Mouse (Mus musculus): ENCODE data around the gene Efnb3. TPM values are rescaled to one million over a fixed set of nuclear protein-coding genes. Genes with fewer than 3 reads are reported as not detected.
A peak's percentile ranks its signal among the peaks of the same experiment; 100 is the strongest.
"Not testable (repeated sequence)": the region's sequence is repeated elsewhere in the genome, so short reads cannot be mapped to it uniquely, and the experiment has no call there.

Gene Efnb3
- total RNA-seq, 2 experiments from 2014 or later: 2.2 to 3.8 TPM

DNA sequence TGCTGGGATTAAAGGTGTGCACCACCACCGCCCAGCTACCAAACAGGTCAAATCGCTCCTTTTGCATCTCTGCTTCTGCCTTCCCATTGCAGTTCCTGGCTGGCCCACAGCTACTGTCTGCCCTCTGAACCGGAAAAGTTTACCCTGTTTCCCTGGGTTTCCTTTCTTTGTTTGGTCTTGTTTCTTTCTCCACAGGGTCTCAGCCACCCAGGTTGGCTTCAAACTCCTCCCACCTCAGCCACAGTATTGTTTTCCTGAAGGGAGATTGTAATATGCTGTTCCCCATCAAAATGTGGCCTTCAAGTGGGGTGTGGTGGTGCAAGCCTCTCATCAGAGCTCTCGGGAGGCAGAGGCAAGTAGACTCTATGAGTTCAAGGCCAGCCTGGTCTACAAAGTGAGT, 8.7 kb downstream of the Efnb3 start:
- no peak for DNase-seq

DNA sequence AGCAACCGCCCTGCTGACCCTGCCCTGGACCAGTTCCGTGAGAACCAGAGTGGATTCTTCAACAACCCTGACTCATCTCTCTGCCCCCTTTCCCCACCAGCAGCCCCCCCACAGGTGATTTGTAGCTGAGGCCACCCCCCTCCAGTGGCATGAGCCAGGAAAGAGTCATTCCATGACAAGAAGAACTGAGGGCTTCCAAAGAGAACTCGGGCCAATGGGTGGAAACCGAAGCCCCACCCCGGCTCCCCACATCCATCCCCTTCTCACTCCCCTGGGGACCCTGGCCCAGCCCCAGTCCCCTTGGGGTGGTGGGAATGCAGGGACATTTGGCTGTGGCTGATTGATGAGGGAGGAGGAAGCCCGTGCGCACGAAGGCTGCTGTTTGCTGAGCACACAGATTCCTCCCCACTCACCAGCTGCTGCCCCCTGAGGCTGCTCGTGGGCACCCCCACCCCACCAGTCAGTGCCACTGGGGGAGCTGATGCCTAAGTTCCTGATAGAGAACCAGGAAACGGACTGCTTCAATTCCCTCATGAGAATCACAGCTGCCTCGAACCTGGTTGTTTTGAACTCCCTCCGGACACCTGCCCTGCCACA, 10.8 kb downstream of the Efnb3 start, which contains the start of gene Dnah2:
Dnah2 (minus strand) TSS at position 51 of the 597 bp plus-strand sequence.
- DNase-seq: no peak

DNA sequence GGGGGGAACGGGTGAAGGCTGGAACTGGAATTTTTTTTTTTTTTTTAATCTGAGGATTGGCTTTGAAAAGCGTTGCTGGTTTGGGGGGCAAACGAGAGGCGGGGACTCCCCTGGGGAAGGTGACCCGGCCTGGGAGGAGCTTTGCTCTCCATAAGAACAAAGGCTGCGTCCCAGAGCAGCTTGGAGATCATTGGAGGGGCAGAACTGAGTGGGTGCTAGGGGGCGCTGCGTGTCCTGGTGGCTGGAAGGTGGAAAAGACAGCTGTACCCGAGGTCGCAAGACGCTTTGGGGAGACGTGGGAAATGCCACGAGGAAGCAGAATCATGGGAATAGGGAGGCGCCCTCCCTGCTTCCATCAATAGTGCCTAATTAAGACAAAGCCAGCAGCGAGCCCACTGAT, 12.9 kb downstream of the Efnb3 start:
- DNase-seq: peak; percentile 65

DNA sequence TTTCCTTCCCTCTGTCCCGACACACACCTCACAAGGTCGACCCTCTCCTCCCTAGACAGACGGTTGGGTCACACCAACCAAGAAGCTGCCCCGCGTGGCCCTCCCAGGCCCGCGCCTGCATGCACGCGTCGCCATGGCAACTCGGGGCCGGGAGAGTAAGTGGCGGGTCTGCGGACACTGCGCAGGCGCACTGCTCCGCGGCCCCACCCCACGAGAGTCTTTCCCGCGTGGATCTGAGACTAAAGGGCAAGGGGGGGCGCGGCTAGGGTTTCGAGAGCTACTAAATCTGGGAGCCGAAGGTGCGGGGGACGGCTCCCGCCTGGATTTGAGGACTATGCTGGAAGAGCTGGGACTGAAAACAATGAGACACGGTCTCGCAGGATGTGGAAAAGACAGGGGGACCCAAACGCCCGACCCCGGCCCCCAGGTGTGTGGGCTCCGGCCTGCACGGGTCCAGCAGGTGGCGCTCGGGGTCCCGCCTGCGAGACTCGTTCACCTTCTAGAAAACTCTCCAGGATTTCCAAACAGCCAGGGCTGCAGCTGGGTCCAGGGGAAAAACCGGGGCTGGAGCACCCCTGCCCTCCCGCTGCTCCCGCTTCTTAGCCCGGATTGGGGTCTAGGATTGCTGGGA, 13.5 kb downstream of the Efnb3 start:
- DNase-seq: peak; percentile 84

DNA sequence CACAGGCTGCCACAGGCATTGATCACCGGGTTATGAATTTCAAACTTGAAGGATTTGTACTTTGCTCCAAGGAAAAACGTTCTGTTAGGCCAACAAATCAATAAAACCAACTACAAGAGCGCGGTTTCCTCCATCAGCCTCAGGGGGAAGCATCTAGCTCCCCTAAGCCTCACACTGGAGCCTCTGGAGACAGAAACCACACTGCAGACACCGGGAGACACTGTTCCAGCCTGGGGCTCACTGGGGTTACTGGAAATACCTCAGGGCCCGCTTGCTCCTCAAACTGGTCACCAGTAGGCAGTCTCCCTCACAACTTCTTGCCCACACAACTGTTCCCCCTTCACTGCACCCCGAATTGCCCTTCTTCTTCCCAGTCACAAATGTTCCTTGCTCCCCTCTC, 14.0 kb downstream of the Efnb3 start:
- peak; percentile 12 for DNase-seq

DNA sequence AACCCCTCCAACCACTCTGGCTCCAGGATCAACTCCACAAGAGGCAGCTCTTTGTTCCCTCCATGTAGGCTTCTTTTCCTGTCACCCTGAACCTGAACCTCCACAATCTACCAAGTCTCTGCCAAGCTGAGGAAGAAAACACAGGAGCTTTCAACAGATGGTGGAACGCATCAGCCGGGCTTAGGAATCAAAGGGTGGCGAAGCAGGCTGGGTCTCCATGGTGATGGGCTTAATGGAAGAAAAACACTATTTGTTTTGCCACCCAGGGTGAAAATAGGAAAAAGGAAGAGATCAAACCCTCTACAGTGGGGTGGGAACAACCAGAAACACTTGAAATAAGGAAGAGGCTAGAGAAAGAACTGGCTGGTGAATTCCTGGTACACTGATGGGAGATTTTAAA, 16.4 kb downstream of the Efnb3 start:
- no peak for DNase-seq

DNA sequence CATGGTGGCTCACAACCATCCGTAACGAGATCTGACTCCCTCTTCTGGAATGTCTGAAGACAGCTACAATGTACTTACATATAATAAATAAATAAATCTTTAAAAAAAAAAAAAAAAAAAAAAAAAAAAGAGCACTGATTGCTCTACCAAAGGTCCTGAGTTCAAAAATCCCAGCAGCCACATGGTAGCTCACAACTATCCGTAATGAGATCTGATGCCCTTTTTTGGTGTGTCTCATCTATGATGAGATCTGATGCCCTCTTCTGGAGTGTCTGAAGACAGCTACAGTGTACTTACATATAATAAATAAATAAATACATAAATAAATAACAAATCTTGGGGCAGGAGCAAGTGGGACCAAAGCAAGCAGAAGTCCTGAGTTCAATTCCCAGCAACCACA, 18.3 kb downstream of the Efnb3 start:
- DNase-seq: not testable (repeated sequence)

DNA sequence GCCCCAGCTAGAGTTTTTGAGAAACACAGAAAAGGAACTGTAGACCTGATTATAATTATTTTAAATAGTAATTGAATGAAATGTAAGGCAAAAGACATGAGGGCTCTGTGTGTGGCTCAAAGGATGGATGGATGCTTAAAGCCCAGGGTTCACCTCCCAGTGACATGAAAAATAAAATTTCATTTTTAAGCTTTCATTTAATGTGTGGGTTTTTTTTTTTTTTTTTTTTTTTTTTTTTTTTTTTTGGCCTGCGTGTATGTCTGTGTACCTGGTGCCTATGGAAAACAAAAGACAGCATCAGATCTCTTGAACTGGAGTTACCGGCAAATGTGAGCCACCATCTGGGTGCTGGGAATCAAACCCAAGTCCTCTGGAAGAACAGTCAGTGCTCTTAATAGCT, 19.3 kb downstream of the Efnb3 start:
- no peak for DNase-seq

DNA sequence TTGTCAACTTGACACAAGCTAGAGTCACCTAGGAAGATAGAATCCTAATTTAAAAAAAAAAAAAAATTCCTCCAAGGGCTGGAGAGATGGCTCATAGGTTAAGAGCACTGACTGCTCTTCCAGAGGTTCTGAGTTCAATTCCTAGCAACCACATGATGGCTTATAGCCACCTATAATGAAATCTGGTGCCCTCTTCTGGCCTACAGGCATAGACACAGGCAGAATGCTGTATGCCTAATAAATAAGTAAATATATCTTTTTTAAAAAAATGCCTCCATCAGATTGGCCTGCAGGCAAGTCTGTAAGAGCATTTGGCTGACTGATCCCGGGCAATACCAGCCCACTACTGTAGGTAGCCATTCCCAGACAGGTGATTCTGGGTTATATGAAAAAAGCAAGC, 25.0 kb downstream of the Efnb3 start:
- DNase-seq: no peak

DNA sequence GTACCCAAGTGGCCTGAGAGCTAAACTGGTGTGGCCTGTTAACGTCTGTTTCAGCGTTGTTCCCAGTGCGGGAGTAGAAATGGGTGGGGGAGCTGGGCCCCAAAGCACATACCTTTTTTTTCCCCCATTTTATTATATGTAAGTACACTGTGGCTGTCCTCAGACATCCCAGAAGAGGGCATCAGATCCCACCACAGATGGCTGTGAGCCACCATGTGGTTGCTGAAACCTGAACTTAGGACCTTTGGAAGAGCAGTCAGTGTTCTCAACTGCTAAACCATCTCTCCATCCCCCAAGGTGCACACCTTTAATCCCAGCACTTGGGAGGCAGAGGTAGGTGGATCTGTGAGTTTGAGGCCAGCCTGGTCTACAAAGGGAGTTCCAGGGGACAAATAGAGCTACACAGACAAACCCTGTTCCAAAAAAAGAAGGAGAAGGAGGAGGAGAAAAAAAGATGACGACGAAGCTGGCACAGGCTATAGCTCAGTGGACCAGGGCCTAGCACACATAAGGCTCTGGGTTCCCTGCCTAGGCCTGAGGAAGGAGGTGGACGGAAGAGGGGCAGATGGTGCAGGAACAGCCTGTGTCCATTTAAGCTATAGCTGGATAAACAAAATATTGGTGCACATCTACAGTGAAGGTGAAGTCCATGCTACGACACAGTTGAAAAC, 27.4 kb downstream of the Efnb3 start:
- no peak for DNase-seq

DNA sequence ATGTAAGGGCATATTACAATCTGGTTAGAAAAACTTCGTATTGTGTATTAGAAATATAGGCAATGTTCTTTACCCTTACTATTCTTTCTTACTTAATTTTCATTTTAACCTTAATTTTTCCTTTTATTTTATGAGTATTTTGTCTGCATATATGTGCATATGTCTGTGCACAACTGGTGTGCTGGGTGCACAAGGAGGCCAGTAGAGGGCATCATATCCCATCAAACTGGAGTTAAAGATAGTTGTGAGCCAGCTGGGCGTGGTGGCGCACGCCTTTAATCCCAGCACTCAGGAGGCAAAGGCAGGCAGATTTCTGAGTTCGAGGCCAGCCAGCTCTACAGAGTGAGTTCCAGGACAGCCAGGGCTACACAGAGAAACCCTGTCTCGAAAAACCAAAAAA, 29.2 kb downstream of the Efnb3 start:
- DNase-seq: not testable (repeated sequence)

DNA sequence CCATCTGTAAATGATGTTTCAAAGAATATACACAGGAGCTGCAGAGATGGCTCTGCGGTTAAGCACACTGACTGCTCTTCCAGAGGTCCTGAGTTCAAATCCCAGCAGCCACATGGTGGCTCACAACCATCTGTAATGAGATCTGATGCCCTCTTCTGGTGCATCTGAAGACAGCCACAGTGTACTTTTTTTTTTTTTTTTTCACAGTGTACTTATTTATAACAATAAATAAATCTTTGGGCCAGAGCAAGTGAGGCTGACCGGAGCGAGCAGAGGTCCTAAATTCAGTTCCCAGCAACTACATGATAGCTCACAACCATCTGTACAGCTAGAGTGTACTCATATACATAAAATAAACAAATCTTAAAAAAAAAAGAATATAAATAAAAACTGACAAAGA, 29.7 kb downstream of the Efnb3 start:
- not testable (repeated sequence) for DNase-seq

DNA sequence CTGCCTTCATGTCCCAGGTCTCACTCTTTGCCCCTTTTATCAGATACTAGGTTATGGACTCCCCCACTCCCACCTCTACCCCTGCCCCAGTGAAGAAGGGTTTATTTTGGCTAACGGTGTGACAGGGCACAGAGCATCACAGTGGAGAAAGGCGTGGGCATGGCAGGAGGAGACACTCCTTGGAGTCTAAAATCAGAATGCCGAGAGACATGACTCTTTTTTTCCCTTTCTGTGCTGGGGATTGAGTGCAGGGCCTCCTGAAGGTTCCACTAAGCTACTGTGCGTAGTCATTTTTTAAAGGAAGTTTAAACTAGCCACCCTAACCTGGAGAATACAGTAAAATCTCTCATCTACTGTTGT, 32.0 kb downstream of the Efnb3 start:
- no peak for DNase-seq

DNA sequence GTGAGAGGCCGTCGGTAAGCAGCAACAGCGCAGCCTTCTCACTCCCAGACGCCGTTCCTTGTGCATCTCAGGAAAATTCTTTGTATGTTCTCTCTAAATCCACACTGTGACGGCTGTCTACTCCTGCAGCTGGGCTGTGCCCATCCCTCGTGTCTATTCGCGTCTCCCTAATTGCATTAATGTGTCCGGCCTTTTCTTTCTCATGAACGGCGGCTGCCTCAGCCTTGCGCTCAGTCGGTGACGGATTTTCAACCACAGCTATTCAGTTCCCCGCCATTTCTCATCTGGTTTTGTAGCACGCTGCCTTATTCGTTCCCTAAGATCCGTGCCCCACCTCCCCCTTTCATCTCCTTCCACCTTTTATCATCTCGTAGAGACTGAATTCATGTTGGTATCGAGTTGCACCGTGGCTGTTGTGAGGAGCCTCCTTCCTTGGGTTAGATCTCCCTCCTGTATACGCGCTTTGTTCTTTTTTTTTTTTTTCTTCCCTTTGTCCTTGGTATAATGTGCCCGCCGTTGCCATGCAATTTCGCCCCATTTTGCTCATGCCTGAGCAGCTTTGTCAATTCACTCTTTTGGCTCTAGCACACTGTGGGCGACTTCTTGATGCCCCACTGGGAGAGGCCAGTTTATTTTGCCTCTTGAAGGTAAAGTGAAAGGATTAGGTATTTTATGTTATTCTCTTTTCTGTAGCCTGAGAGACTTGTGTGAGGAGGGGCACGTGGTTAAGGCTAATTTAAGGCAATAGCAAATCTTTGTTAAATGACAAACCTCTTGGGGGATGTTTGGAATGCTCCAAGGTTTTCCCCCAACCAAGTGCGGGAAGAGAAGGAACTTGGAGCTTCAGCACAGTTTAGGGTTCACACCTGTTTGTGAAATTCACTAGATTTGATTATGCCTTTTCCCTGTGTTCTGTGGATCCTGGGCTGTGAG, 32.6 kb downstream of the Efnb3 start:
- DNase-seq: no peak

DNA sequence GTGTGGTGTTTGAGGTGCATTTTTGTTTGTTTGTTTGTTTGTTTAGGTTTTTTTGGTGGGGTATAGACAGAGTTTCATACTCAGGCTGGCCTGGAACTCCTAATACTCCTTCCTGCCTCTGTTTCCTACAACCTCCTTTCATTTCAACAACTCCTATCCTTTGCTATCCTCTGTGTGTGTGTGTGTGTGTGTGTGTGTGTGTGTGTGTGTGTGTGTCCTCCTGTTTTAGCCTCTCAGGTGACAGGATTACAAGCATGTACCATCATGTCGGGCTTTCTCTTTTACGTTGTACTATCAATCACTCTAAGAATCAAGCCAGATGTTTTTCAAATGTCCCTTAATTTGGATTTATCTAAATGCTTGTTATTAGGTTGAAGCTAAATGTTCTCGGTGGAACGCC, 33.4 kb downstream of the Efnb3 start:
- DNase-seq: no peak

DNA sequence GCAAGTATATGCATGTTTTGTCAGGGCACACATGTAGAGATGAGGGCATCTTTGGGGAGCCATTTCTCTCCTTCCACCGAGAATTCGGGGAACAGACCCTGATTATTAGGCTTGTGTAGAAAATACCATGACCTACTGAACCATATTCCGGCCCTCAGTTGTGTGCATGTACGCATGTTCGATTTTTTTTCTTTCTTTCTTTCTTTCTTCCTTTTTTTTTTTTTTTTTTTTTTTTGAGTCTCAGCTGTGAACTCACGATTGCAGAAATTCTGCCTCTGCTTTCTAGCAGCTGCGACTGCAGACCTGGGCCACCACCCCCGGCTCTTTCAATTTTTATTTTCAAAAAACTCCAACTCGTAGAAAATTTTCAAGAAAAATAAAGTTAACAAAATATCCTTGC, 34.3 kb downstream of the Efnb3 start:
- no peak for DNase-seq

DNA sequence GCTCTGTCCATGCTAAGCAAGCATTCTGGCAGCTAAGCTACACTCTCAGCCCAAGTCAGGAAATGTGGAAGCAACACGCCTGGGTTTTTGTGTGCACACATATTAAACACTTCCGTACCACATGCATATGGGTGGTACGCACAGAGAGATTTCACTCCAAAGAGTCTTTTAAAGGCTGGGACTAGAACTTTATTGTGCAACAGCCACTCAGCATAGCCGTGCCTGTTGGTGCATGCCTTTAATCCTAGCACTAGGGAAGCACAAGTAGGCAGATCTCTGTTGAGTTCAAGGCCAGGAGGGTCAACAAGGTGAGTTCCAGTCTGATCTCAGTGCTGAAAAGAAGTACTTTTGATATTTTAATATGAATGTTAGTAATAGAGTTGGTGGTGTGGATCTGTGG, 36.4 kb downstream of the Efnb3 start:
- no peak for DNase-seq

DNA sequence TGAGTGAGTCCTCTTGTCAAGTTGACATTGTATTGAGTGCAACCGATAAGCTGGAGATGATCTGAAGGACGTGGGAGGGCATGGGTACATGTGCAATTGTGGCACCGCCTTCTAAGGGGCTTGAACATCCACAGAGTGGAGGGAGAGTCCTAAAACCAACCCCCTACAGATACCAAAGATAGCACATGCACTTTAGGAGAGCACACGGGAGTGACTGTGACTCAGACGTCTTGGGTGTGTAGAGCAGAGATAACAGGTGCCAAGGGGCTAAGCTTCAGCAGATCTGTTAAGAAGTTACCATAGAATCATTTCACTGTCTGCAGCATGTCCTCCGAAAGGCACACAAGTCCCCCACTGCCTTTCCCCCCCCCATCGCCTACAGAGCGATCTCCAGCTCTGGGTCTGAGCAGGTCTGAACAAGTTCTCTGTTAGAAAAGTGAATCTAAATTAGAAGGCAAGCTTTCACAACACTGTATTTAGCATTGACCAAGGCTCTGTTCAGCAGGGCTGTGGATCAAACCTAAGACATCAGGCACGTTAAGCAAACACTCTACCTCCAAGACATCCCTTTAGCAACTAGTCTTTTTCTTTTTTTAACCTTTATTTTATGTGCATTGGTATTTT, 38.4 kb downstream of the Efnb3 start:
- DNase-seq: no peak

DNA sequence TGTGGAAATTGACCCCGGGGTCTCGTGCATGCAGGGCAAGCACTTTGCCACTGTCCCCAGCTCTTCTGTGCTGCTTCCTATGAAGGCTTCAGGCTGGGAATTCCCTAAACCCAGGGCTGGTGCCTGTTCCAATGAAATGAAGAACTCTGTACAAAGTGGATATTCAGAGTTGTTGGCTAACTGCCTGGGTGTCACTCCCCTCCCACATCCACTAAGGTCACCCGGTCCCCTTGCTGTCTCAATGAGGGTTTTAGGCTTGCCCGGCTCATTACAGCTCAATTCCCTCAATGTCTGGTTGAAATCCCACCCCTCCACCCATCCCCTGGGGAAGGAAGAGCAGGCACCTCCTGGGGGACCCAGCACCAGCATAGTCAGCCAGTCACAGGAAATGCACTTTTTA, 40.0 kb downstream of the Efnb3 start:
- DNase-seq: peak; percentile 51

DNA sequence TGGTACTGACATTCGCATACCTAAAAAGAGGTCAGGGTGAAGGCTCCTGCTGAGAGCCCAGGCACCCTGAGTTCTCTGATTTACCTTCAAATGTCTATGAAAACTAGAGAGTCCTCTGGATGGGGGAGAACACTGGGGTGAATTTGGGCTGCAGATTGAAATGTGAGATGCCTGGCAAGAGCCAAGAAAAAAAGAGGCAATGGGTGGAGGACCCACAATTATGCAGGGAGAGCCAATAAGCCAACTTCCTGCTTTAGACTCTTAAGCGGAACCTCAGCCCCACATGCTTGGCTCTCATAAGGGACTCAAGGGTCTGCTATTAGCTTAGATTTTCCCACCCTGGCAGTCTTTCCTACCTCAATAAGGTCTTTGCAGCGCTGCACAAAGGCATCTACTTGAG, 43.3 kb downstream of the Efnb3 start:
- DNase-seq: no peak

DNA sequence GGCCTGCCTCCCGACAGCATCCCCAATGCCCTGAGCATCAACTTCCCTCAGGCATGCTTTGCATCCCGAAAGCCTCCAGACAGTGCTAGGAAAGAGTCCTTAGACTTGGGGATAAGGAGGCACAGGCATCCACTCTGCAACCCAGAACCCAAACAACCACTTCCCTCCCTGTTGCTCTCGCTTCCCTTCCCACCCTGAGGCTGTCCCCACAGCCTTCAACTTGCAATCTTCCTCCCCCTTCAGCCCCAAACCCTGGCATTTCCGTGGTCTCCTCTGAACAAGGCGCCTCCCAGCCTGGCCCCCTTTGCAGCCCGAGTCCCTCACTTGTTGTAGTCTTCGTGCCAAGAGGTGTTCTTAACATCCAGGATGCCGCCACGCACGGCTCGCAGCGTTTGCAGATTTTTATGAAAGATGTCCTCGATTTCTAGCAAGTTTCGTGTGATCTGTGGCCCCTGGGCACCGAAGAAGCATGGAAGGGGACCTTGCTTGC, 43.8 kb downstream of the Efnb3 start:
- no peak for DNase-seq

DNA sequence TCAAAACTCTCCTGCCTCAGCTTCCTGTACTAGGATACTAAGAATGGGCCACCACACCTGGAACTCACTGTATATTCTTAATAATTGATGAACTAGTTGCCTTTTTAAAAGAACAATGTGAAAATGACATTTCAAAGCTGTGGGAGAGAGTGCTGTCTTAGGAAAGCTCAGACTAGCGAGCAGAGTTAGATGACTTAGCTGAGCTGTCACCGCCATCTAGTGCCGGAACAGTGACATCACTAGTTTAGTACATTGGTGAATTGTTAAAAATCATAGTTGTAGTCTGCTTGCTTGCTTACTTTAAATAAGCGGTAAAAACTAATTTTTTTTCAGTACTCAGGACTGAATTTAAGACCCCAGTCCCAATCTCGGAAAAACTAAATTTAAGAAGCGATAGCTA, 46.2 kb downstream of the Efnb3 start:
- peak; percentile 75 for DNase-seq
